In the genomic region with DNA sequence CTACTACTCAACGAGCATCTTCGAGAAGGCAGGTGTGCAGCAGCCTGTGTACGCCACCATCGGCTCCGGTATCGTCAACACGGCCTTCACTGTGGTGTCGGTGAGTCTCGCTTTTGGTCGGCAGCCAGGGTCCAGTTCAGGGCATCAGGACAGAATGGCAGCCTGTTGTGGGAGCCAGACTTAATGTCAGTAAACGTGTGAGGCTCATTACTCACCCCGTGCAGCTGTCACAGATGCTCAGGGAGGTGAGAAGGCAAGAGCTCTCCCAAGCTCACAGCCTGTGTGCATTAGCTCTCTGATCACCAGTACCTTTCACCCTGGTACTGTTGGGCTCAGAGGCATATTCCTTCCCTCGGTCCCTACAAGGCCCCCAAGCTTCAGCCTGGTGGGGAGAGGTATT, we compare ENCODE assay signal across 25 mouse cellular contexts.
"Had no signal": no experiment of that assay in that cellular context is flagged by ENCODE, and none has a peak within 500 bp of the region (broad histone marks: within the 10 kb centered on the region; RNA-seq: fewer than 3 reads in every experiment).

No protein-coding gene starts in this region.

- H3K27me3 ChIP-seq: heart, embryonic 12.5 days; hindbrain, embryonic 12.5 days; intestine, embryonic 15.5 days; limb, embryonic 13.5 days; limb, embryonic 15.5 days had no signal

- H3K4me3 ChIP-seq: gastrocnemius, adult 2 months; heart, embryonic 10.5 days; heart, embryonic 12.5 days; hindbrain, embryonic 10.5 days; hindbrain, embryonic 12.5 days; intestine, embryonic 15.5 days; layer of hippocampus, adult 2 months; limb, embryonic 13.5 days; limb, embryonic 15.5 days had no signal

- DNase-seq: gastrocnemius, adult 2 months; gastrocnemius, postnatal 10 days; gastrocnemius, postnatal 25 days; heart, adult 18-20 months; heart, postnatal 10 days; heart, postnatal 4 days; kidney, adult 18-20 months; kidney, adult 8-10 months; kidney, postnatal 10 days; kidney, postnatal 25 days; kidney, postnatal 4 days; layer of hippocampus, postnatal 36 days; left cerebral cortex, postnatal 4 days had no signal

- H3K9ac ChIP-seq: heart, embryonic 12.5 days; hindbrain, embryonic 12.5 days; hindbrain, embryonic 14.5 days; intestine, embryonic 15.5 days; limb, embryonic 13.5 days; limb, embryonic 15.5 days had no signal

- H3K27ac ChIP-seq: gastrocnemius, adult 2 months; heart, embryonic 10.5 days; hindbrain, embryonic 10.5 days; hindbrain, embryonic 12.5 days; hindbrain, embryonic 14.5 days; intestine, embryonic 15.5 days; layer of hippocampus, adult 2 months; limb, embryonic 13.5 days; limb, embryonic 15.5 days had no signal

- ATAC-seq: hindbrain, embryonic 16.5 days; inflammation-experienced regulatory T-cells, adult 6 months; intestine, embryonic 15.5 days; intestine, postnatal 0 days had no signal

- H3K9me3 ChIP-seq: heart, embryonic 10.5 days; heart, embryonic 12.5 days; hindbrain, embryonic 10.5 days; hindbrain, embryonic 12.5 days; intestine, embryonic 15.5 days; limb, embryonic 13.5 days; limb, embryonic 15.5 days had no signal

- H3K4me2 ChIP-seq: heart, embryonic 12.5 days; hindbrain, embryonic 12.5 days; hindbrain, embryonic 14.5 days; intestine, embryonic 15.5 days; limb, embryonic 13.5 days; limb, embryonic 15.5 days had no signal
